Mouse (Mus musculus): ENCODE measurements around the gene Serpina1d.
"Not testable (repeated sequence)": the region's sequence is repeated elsewhere in the genome, so short reads cannot be mapped to it uniquely, and the experiment has no call there.

DNA sequence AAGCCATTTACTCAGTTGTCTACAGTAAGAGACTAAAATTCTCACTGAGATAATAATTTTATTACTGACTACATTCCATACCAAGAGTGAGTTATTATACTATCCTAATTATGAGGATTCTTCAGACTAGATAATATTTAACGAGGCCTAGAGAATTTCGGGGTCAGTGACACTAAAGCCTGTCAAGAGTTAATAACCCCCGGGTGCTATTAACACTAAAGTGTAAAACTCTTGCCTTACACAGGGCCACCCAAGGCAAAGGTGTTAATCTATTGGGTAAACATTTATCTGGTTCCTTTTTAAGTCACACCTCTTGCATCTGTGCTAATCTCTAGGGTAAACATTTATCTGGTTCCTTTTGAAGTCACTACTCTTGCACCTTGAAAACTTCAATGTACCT is 13.1 kb downstream of the Serpina1d start:
- TF ChIP-seq CTCF (IDR thresholded peaks at IDR 0.05; ENCODE audit: insufficient read depth, low read length); POLR2A (IDR thresholded peaks at IDR 0.05; ENCODE audit: borderline replicate concordance, extremely low read depth, low read depth, low read length): not testable (repeated sequence)
